Mouse (Mus musculus): ENCODE measurements at regions not wholly inside any gene's neighbourhood (a gene's known extent, or its start where the extent isn't known, plus 50 kb on each side); places are given as distances from the start of the nearest gene placed in this dataset.

GRCm38 (mm10) chr6:31106856-31107359 is 148.0 kb upstream of the Klf14 start:
- no peak for DNase-seq (ENCODE audit: low read depth, low spot score)

GRCm38 (mm10) chr6:31107360-31107759 is 148.5 kb upstream of the Klf14 start:
- no peak for DNase-seq (ENCODE audit: low read depth, low spot score)

- no peak for DNase-seq (ENCODE audit: low read depth, low spot score)
These were observed 149.2 kb upstream of the Klf14 start for GRCm38 (mm10) chr6:31107916-31108685.

GRCm38 (mm10) chr6:31109604-31110003 is 150.7 kb upstream of the Klf14 start:
- DNase-seq (ENCODE audit: low read depth, low spot score): no peak

- DNase-seq (ENCODE audit: low read depth, low spot score): no peak
These were observed 153.6 kb upstream of the Klf14 start for GRCm38 (mm10) chr6:31112293-31113077.

GRCm38 (mm10) chr6:31113558-31114326 is 154.9 kb upstream of the Klf14 start:
- DNase-seq (ENCODE audit: low read depth, low spot score): no peak

GRCm38 (mm10) chr6:31114336-31115335 is 155.8 kb upstream of the Klf14 start:
- peak; percentile 85 for DNase-seq (ENCODE audit: low read depth, low spot score)

GRCm38 (mm10) chr6:31115566-31115965 is 156.7 kb upstream of the Klf14 start:
- no peak for DNase-seq (ENCODE audit: low read depth, low spot score)

- no peak for DNase-seq (ENCODE audit: low read depth, low spot score)
These were observed 157.5 kb upstream of the Klf14 start for GRCm38 (mm10) chr6:31116365-31116764.

GRCm38 (mm10) chr6:31117666-31118065 is 158.8 kb upstream of the Klf14 start:
- DNase-seq (ENCODE audit: low read depth, low spot score): no peak

- DNase-seq (ENCODE audit: low read depth, low spot score): no peak
These were observed 162.1 kb upstream of the Klf14 start for GRCm38 (mm10) chr6:31121008-31121407.

GRCm38 (mm10) chr6:31122895-31123294 is 164.0 kb upstream of the Klf14 start:
- DNase-seq (ENCODE audit: low read depth, low spot score): no peak

- no peak for DNase-seq (ENCODE audit: low read depth, low spot score)
These were observed 164.6 kb upstream of the Klf14 start for GRCm38 (mm10) chr6:31123342-31123990.

GRCm38 (mm10) chr6:31124076-31124475 is 165.2 kb upstream of the Klf14 start:
- DNase-seq (ENCODE audit: low read depth, low spot score): peak; percentile 30

GRCm38 (mm10) chr6:31124872-31125271 is 166.0 kb upstream of the Klf14 start:
- DNase-seq (ENCODE audit: low read depth, low spot score): no peak

GRCm38 (mm10) chr6:31125328-31126118 is 166.6 kb upstream of the Klf14 start:
- DNase-seq (ENCODE audit: low read depth, low spot score): peak; percentile 82

GRCm38 (mm10) chr6:31126131-31126871 is 167.4 kb upstream of the Klf14 start:
- peak; percentile 91 for DNase-seq (ENCODE audit: low read depth, low spot score)

GRCm38 (mm10) chr6:31129170-31129569 is 170.3 kb upstream of the Klf14 start:
- DNase-seq (ENCODE audit: low read depth, low spot score): no peak

- DNase-seq (ENCODE audit: low read depth, low spot score): no peak
These were observed 171.1 kb upstream of the Klf14 start for GRCm38 (mm10) chr6:31129987-31130386.
